Mouse (Mus musculus) embryonic facial prominence, embryonic 15.5 days (tissue): ENCODE measurements at regions not wholly inside any gene's neighbourhood (a gene's known extent, or its start where the extent isn't known, plus 50 kb on each side); places are given as distances from the start of the nearest gene placed in this dataset.

Source experiments
- ATAC-seq: fragments of 200-750 bp; cut with Nextera tagmentation; 2 replicates; pipeline ENCODE4 v1.8.0; 2017; ENCODE audit warnings: low read depth, moderate TSS enrichment; ENCODE audit not compliant: insufficient number of reproducible peaks, low FRiP score, low TSS enrichment
- H3K27ac ChIP-seq: fragments of 300-500 bp; sonication (generic); replicated peaks from 2 replicates; pipeline ENCODE4 v1.5.1; 2015; ENCODE audit warnings: mild to moderate bottlenecking, inconsistent platforms
- H3K27me3 ChIP-seq: fragments of 300-500 bp; sonication (generic); 2 replicates; pipeline ENCODE4 v1.6.1; 2015; ENCODE audit warnings: inconsistent platforms
- H3K36me3 ChIP-seq: fragments of 300-500 bp; sonication (generic); 2 replicates; pipeline ENCODE4 v1.6.1; 2015; ENCODE audit warnings: mild to moderate bottlenecking, inconsistent platforms
- H3K4me1 ChIP-seq: fragments of 300-500 bp; sonication (generic); 2 replicates; pipeline ENCODE4 v1.6.1; 2015; ENCODE audit warnings: inconsistent platforms
- H3K4me2 ChIP-seq: fragments of 300-500 bp; sonication (generic); replicated peaks from 2 replicates; pipeline ENCODE4 v1.6.1; 2015; ENCODE audit warnings: mild to moderate bottlenecking, inconsistent platforms
- H3K4me3 ChIP-seq: fragments of 300-500 bp; sonication (generic); replicated peaks from 2 replicates; pipeline ENCODE4 v1.5.1; 2015; ENCODE audit warnings: mild to moderate bottlenecking, inconsistent platforms
- H3K9ac ChIP-seq: fragments of 300-500 bp; sonication (generic); 2 replicates; pipeline ENCODE4 v1.6.1; 2015; ENCODE audit warnings: inconsistent platforms
- H3K9me3 ChIP-seq: fragments of 300-500 bp; sonication (generic); replicated peaks from 2 replicates; pipeline ENCODE4 v1.6.1; 2016; ENCODE audit warnings: inconsistent platforms
- WGBS: fragments of 180-500 bp; shearing (Covaris S2); methylation state at CpG from one replicate; pipeline ENCODE4 v1.1.7; 2015; 5-methylcytosine and 5-hydroxymethylcytosine counted together

DNA sequence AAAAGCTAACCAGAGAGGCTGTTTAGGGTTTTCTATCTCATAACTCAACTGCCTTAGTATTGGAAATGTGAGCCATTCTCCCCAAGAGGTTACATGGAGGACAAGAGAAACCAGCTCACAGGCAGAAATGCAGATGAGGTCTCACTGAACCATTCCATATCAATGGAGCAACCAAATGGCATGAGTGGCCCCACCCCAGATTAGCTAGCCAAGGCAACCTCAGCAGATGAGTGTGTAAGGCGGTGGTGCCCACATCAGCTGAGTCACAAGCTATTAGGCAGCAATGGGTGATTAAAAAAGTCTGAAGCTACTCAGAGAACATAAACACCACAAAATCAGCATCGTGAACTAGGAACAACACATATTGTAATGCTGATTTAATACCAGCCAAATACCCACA, 133.2 kb downstream of the Lpin1 start:
- Histone ChIP-seq H3K9me3 (no peaks in the 10 kb centered on the region), H3K4me2 (no peak overlapping the region), H3K9ac (no peak overlapping the region), H3K27ac (no peak overlapping the region), H3K27me3 (no peaks in the 10 kb centered on the region), H3K4me3 (no peak overlapping the region), H3K4me1 (no peaks in the 10 kb centered on the region), H3K36me3 (no peaks in the 10 kb centered on the region)
- ATAC-seq = no peak
- 81% methylated on average over 2 of the region's 2 CpGs for WGBS

DNA sequence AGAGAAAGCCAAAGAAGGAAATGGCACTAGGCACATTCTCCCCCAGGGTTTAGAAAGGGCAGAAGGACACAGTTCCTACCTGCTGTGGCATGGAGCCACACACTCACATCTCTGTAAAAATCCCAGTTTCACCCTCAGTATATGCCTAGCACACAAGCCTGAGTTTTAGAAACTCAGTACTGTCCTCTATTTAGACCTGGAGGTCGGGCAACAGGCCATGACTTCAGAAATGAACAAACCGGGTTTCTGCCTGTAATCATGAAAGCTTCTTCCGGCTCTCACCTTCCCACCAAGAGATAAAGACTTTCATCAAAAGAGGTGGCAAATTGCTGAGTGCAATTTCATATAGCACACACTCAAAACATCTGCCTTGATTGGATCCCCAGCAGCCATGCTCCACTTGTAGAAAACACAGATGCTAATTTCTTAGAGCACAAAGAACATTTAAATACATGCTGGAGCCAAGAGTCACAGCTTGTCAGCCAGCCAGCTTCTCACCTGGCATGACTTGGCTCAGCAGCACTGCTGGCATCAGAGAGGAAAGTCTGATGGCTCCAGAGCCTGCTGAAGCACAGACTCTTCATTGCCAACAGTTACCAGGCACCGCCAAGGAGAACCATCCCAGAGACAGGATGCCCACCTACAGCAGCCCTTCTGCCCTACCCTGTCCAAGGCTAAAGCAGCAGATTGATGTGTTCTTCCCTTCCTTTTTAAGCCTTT, 136.2 kb downstream of the Lpin1 start:
- 76% methylated on average over 4 of the region's 4 CpGs for WGBS

GRCm38 (mm10) chr12:16457419-16457818, 153.3 kb downstream of the Lpin1 start:
- Histone ChIP-seq H3K4me1 (no peaks in the 10 kb centered on the region), H3K27ac (peak overlapping the region; percentile 45; the same call in 1 of the 2 replicates), H3K36me3 (no peaks in the 10 kb centered on the region), H3K9ac (no peak overlapping the region), H3K4me2 (no peak overlapping the region), H3K9me3 (no peaks in the 10 kb centered on the region), H3K4me3 (no peak overlapping the region), H3K27me3 (no peaks in the 10 kb centered on the region)
- 44% methylated on average over 6 of the region's 6 CpGs for WGBS
- ATAC-seq = peak; percentile 80

More for the DNA sequence above, 136.2 kb downstream of the Lpin1 start:
- H3K4me3 ChIP-seq = no peak overlapping the region
- no peak for ATAC-seq
- no peak overlapping the region for H3K4me2 ChIP-seq
- no peak overlapping the region for H3K9ac ChIP-seq
- no peaks in the 10 kb centered on the region for H3K36me3 ChIP-seq
- no peaks in the 10 kb centered on the region for H3K9me3 ChIP-seq
- H3K27me3 ChIP-seq = no peaks in the 10 kb centered on the region
- H3K27ac ChIP-seq = no peak overlapping the region
- no peaks in the 10 kb centered on the region for H3K4me1 ChIP-seq

GRCm38 (mm10) chr12:16450771-16451435, 159.9 kb downstream of the Lpin1 start:
- no peaks in the 10 kb centered on the region for H3K9me3 ChIP-seq
- H3K4me2 ChIP-seq = no peak overlapping the region
- no peak overlapping the region for H3K4me3 ChIP-seq
- H3K36me3 ChIP-seq = no peaks in the 10 kb centered on the region
- no peak for ATAC-seq
- no peaks in the 10 kb centered on the region for H3K4me1 ChIP-seq
- H3K27ac ChIP-seq = no peak overlapping the region
- no peak overlapping the region for H3K9ac ChIP-seq
- 32% methylated on average over 3 of the region's 3 CpGs for WGBS
- H3K27me3 ChIP-seq = no peaks in the 10 kb centered on the region

DNA sequence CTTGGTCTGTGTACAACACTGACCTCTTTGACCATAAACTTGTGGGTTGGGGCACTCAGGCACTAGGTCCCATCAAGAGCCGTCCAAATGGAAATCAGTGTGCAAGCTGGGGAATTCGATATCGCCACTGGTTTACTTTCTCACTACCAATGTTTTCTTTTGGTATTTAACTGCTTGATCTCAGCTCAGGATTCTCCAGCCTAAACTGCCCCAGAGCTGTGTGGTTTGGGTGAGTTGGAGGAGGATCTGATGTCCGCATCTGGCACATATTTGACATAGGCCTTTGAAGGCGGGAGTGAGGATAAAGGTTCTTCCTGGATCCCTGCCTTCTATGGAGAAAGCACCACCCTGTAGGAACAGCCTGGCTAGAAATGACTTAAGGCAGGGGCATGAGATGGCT, 172.0 kb downstream of the Lpin1 start:
- 54% methylated on average over 5 of the region's 5 CpGs for WGBS
- no peaks in the 10 kb centered on the region for H3K27me3 ChIP-seq
- H3K4me1 ChIP-seq = no peaks in the 10 kb centered on the region; the same call in 1 of the 2 replicates
- H3K36me3 ChIP-seq = no peaks in the 10 kb centered on the region
- H3K4me3 ChIP-seq = no peak overlapping the region
- no peaks in the 10 kb centered on the region for H3K9me3 ChIP-seq
- H3K27ac ChIP-seq = no peak overlapping the region; the same call in 1 of the 2 replicates
- no peak overlapping the region for H3K9ac ChIP-seq
- no peak overlapping the region for H3K4me2 ChIP-seq
- ATAC-seq = peak; percentile 84

- no peak overlapping the region for H3K4me2 ChIP-seq
- no peak for ATAC-seq
- 93% methylated on average over 1 of the region's 1 CpGs for WGBS
- no peak overlapping the region for H3K9ac ChIP-seq
- no peak overlapping the region for H3K27ac ChIP-seq
- no peaks in the 10 kb centered on the region; the same call in 1 of the 2 replicates for H3K4me1 ChIP-seq
- H3K36me3 ChIP-seq = no peaks in the 10 kb centered on the region
- no peaks in the 10 kb centered on the region for H3K27me3 ChIP-seq
- no peaks in the 10 kb centered on the region for H3K9me3 ChIP-seq
- H3K4me3 ChIP-seq = no peak overlapping the region
Observed at GRCm38 (mm10) chr12:16436961-16437360, 173.8 kb downstream of the Lpin1 start.

GRCm38 (mm10) chr12:16436255-16436654, 174.5 kb downstream of the Lpin1 start:
- H3K4me2 ChIP-seq = no peak overlapping the region
- H3K9ac ChIP-seq = no peak overlapping the region
- no peaks in the 10 kb centered on the region for H3K36me3 ChIP-seq
- no peak overlapping the region for H3K4me3 ChIP-seq
- H3K4me1 ChIP-seq = no peaks in the 10 kb centered on the region; the same call in 1 of the 2 replicates
- no peaks in the 10 kb centered on the region for H3K9me3 ChIP-seq
- no peak overlapping the region for H3K27ac ChIP-seq
- WGBS = 88% methylated on average over 1 of the region's 1 CpGs
- ATAC-seq = no peak
- no peaks in the 10 kb centered on the region for H3K27me3 ChIP-seq

GRCm38 (mm10) chr12:16434739-16435138, 176.0 kb downstream of the Lpin1 start:
- no peak overlapping the region for H3K9ac ChIP-seq
- no peaks in the 10 kb centered on the region for H3K36me3 ChIP-seq
- H3K4me2 ChIP-seq = no peak overlapping the region
- H3K9me3 ChIP-seq = no peaks in the 10 kb centered on the region
- H3K27ac ChIP-seq = no peak overlapping the region
- H3K27me3 ChIP-seq = no peaks in the 10 kb centered on the region
- no peaks in the 10 kb centered on the region; the same call in 1 of the 2 replicates for H3K4me1 ChIP-seq
- 66% methylated on average over 1 of the region's 1 CpGs for WGBS
- H3K4me3 ChIP-seq = no peak overlapping the region
- ATAC-seq = no peak

GRCm38 (mm10) chr12:16434225-16434624, 176.5 kb downstream of the Lpin1 start:
- no peak overlapping the region for H3K27ac ChIP-seq
- H3K4me2 ChIP-seq = no peak overlapping the region
- 68% methylated on average over 1 of the region's 1 CpGs for WGBS
- no peaks in the 10 kb centered on the region; the same call in 1 of the 2 replicates for H3K4me1 ChIP-seq
- no peaks in the 10 kb centered on the region for H3K27me3 ChIP-seq
- no peaks in the 10 kb centered on the region for H3K36me3 ChIP-seq
- no peaks in the 10 kb centered on the region for H3K9me3 ChIP-seq
- no peak overlapping the region for H3K4me3 ChIP-seq
- H3K9ac ChIP-seq = no peak overlapping the region
- ATAC-seq = no peak

GRCm38 (mm10) chr12:16425980-16426379, 184.8 kb downstream of the Lpin1 start:
- Histone ChIP-seq H3K27ac (no peak overlapping the region; the same call in 1 of the 2 replicates), H3K9ac (no peak overlapping the region), H3K4me3 (no peak overlapping the region), H3K4me1 (0 out of 2 replicates have a peak, but pooled peaks cover 6% of the 10 kb centered on the region), H3K27me3 (no peaks in the 10 kb centered on the region), H3K4me2 (no peak overlapping the region), H3K9me3 (no peaks in the 10 kb centered on the region), H3K36me3 (no peaks in the 10 kb centered on the region)
- WGBS = 55% methylated on average over 5 of the region's 5 CpGs
- no peak; the same call in 1 of the 2 replicates for ATAC-seq

- Histone ChIP-seq H3K4me3 (no peak overlapping the region), H3K9me3 (no peaks in the 10 kb centered on the region), H3K27ac (no peak overlapping the region), H3K4me1 (0 out of 2 replicates have a peak, but pooled peaks cover 6% of the 10 kb centered on the region), H3K9ac (no peak overlapping the region), H3K36me3 (no peaks in the 10 kb centered on the region), H3K4me2 (no peak overlapping the region), H3K27me3 (no peaks in the 10 kb centered on the region)
- 84% methylated on average over 4 of the region's 4 CpGs for WGBS
- no peak; the same call in 1 of the 2 replicates for ATAC-seq
Observed at GRCm38 (mm10) chr12:16424526-16424925, 186.2 kb downstream of the Lpin1 start.
